Mouse (Mus musculus) brain, adult 10 weeks (tissue): ENCODE results near the gene Rasgrf1. TPM values are rescaled to one million over a fixed set of nuclear protein-coding genes. Genes with fewer than 3 reads are reported as not detected.

Experiments
- polyA plus RNA-seq: library from polyadenylated mRNA; stranded (reverse); fragments of 350-450 nt; fragmentation: Illumina TruSeq; extraction: RNeasy Lipid Tissue Mini Kit (QIAGEN cat#74804); gene quantifications from one replicate; pipeline ENCODE4 v1.2.3, GENCODE M21; 2015; ENCODE audit warnings: low read depth, low replicate concordance

Gene Rasgrf1
- polyA plus RNA-seq: 201 TPM

GRCm38 (mm10) chr9:89909131-89910010 lies at the start of gene Rasgrf1:
Gene Rasgrf1, plus strand, starts transcription at chr9:89909908.

GRCm38 (mm10) chr9:90053852-90054251 lies 144.1 kb downstream of the Rasgrf1 start, which contains the start of gene Ctsh:
Gene Ctsh, plus strand, starts transcription at chr9:90054152.

Other genes with a start within 250 kb of the Rasgrf1 start
- gene Tmed3, start 204.8 kb upstream of the Rasgrf1 start, polyA plus RNA-seq: 49.8 TPM
- 9.5 TPM for gene Ankrd34c, start 171.4 kb upstream of the Rasgrf1 start, polyA plus RNA-seq
- 29.8 TPM for gene Ctsh, start 144.2 kb downstream of the Rasgrf1 start, polyA plus RNA-seq
- gene Morf4l1, start 204.9 kb downstream of the Rasgrf1 start, polyA plus RNA-seq: 663 TPM